Mouse (Mus musculus): ENCODE results near the gene 1700016K19Rik.

The 1700016K19Rik gene

DNA sequence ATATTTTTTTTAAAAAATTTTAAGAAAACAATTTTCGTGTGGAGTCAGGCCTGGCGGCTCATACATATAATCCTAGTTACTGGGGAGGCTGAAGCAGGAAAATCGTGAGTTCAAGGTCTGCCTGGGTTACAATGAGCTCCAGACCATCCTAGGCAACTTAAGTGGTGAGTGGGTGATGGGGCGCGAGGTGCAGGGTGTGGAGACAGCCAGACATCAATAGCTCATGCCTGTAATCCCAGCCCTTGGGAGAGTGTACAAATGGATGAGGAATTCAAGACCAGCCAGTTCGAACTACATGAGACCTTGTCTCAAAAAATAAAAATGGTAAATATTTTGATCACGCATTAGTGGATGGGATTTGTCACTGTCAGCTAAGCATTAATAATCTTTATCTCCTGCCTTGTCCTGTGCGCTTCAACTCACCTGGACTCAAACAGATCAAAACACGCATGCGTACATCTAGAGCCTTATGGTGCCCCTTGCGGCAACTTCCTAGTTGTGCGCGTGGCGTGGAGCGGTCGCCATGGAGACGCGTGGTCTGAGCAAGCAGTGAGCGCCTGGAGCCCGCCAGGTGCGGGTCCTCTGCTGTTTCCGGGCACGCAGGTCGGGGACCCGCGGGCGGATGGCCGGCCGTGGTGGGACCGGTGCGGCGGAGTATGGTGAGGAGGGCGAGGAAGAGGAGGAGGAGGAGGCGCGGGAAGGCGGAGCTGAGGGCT is at the start of gene 1700016K19Rik:
1700016K19Rik (plus strand) TSS at position 473 of the 716 bp plus-strand sequence.
- DNase-seq (ENCODE audit: low spot score in 2 of 2) = peak; percentile 79 to 87

DNA sequence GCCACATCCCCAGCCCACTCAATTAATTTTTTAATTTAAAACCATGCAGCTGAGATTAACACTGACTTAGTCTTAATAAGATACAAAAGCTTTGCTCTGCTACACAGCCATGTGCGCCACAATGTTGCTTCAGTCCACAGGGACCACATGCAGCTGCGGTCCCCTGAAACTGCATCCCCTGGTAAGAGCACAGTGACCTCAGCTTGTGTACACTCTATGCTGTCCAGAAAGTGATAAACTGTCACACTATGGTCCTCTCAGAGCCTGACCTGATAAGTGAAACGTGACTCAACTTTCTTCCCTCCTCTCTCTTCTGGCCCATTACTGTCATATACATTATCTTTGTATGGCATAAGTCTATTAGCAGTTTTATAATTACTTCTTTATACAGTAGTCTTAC is 49.3 kb upstream of the 1700016K19Rik start:
- no peak for DNase-seq (ENCODE audit: low spot score in 2 of 2)

DNA sequence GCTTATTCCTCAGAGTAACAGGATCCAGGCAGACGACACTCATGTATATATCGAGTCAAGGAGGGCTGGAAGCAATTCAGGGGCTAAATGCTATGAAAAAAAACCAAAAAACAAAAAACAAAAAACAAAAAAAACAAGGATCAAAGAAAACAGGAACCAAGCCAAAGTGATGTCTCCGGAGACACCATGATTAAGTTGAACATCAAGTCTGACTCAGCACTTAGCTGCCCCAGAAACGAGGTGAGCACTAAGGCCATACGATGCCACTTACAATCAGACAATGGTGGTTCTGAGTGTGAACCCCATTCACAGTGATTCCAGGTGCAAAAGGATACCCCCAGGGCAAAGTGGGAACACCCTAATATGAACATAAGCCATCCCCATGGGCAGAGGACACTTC is 47.8 kb upstream of the 1700016K19Rik start:
- no peak for DNase-seq (ENCODE audit: low spot score in 2 of 2)

- no peak for DNase-seq (ENCODE audit: low spot score in 2 of 2)
Observed at GRCm38 (mm10) chr11:75954896-75955295, 44.8 kb upstream of the 1700016K19Rik start.

- no peak for DNase-seq (ENCODE audit: low spot score in 2 of 2)
Observed at GRCm38 (mm10) chr11:75956651-75957050, 43.1 kb upstream of the 1700016K19Rik start.

GRCm38 (mm10) chr11:75957124-75957832 is 42.4 kb upstream of the 1700016K19Rik start:
- no peak for DNase-seq (ENCODE audit: low spot score in 2 of 2)

DNA sequence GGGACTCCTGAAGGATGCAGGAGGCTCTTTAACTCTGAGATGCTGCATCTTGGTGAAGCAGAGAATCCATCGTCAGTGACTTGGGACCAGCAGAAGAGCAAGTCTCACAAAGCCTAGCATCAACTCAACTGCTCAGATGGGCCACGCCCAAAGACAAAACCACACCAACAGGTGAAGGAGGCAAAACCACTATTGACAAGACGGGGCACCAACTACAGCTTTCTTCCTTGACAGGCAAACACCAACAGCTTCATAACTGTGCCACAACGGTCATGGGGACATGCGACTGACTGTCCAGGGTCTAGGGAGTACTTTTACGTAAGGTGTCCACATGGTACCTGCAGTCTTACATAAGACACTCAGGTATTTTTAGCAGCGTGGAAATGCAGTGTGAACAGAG is 37.9 kb upstream of the 1700016K19Rik start:
- DNase-seq (ENCODE audit: low spot score in 2 of 2) = peak in 1 of 2 experiments; percentile 6

- DNase-seq (ENCODE audit: low spot score in 2 of 2) = peak in 1 of 2 experiments; percentile 13
Observed at GRCm38 (mm10) chr11:75963730-75964475, 35.8 kb upstream of the 1700016K19Rik start.

DNA sequence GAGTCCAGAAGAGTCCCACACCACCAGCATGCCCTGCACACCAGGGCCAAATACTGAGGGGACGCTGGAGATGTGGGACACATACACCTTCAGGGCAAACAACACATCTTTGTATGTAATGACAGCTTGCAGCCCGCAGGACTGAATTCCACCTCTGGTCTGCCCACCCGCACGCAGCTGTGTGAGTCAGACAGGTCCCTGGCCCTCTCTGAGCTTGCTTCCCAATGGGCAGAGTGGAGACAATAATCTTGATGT is 35.3 kb upstream of the 1700016K19Rik start:
- DNase-seq (ENCODE audit: low spot score in 2 of 2) = no peak

GRCm38 (mm10) chr11:75965674-75966400 is 33.9 kb upstream of the 1700016K19Rik start:
- DNase-seq (ENCODE audit: low spot score in 2 of 2) = no peak

- peak; percentile 39 to 46 for DNase-seq (ENCODE audit: low spot score in 2 of 2)
Observed at GRCm38 (mm10) chr11:75966401-75967372, 33.0 kb upstream of the 1700016K19Rik start.

GRCm38 (mm10) chr11:75968761-75969160 is 31.0 kb upstream of the 1700016K19Rik start:
- no peak for DNase-seq (ENCODE audit: low spot score in 2 of 2)

DNA sequence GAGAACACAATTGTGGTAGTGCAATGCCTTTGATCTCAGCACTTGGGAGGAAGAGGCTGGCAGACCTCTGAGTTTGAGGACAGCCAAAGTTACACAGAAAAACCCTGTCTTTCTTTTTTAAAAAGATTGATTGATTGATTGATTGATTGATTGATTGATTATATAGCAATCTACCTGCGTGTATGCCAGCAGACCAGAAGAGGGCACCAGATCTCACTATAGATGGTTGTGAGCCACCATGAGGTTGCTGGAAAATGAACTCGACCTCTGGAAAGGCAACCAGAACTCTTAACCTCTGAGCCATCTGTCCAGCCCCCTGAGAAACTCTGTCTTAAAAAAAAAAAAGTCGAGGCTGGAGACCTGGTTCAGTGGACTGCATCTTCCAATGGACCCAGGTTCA is 29.1 kb upstream of the 1700016K19Rik start:
- DNase-seq (ENCODE audit: low spot score in 2 of 2) = no peak

- no peak for DNase-seq (ENCODE audit: low spot score in 2 of 2)
Observed at GRCm38 (mm10) chr11:75972188-75972587, 27.5 kb upstream of the 1700016K19Rik start.

DNA sequence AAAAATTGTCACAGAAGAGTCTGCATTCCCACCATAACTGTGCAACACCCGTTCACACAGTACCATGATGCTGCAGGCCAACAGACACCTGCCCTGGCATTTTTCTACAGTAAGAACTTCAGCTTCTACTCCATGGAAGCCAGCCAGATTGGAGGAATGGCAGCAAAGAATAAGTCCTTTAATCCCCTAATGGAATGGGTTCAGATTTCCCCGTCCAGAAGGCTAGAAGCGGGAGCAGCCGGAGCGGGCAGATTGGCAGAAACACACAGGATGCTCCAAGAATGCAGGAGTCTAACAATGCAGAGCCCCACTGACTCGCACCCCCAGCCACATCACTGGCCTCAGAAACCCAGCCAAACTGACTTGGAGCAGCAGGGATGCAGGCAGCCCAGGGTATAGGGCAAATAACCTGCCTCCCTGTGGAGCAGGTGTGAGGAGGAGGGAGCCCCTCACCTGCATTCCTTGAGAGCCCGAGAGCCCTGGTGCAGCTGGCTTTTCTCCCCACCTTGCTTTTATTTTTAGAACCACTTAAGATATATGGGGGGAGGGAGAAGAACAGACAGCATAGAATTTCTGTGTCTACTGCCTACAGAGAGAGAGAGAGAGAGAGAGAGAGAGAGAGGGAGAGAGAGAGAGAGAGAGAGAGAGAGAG is 26.7 kb upstream of the 1700016K19Rik start:
- DNase-seq (ENCODE audit: low spot score in 2 of 2) = no peak

GRCm38 (mm10) chr11:75973988-75974387 is 25.7 kb upstream of the 1700016K19Rik start:
- no peak for DNase-seq (ENCODE audit: low spot score in 2 of 2)

GRCm38 (mm10) chr11:75976748-75977147 is 23.0 kb upstream of the 1700016K19Rik start:
- DNase-seq (ENCODE audit: low spot score in 2 of 2) = no peak

DNA sequence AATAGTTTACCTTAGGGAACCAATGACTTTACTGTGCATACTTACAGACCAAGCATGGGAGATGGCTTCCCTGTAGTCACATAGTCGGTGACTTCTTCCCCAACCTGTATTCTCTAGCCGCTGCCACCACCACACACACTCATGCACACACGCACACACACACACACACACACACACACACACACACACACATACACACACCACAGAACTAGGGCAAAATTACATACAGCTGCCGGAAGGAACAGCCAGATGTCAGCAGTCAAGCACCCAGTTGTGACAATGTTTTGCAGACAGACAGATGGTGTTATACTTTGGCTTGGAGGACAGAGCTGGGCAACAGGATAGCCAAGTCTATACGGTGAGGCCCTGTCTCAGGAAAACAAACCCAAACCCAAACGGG is 21.7 kb upstream of the 1700016K19Rik start:
- DNase-seq (ENCODE audit: low spot score in 2 of 2) = no peak

GRCm38 (mm10) chr11:75980413-75980812 is 19.3 kb upstream of the 1700016K19Rik start:
- no peak for DNase-seq (ENCODE audit: low spot score in 2 of 2)

- DNase-seq (ENCODE audit: low spot score in 2 of 2) = no peak
Observed at GRCm38 (mm10) chr11:75983194-75983593, 16.5 kb upstream of the 1700016K19Rik start.
